Mouse (Mus musculus) limb, embryonic 12.5 days (tissue): ENCODE data around the gene Eps8. TPM values are rescaled to one million over a fixed set of nuclear protein-coding genes. Genes with fewer than 3 reads are reported as not detected.

Experiments
- ATAC-seq: fragments of 200-750 bp; cut with Nextera tagmentation; 2 replicates; pipeline ENCODE4 v1.8.0; 2017; ENCODE audit warnings: low read depth, moderate TSS enrichment; ENCODE audit not compliant: insufficient number of reproducible peaks, insufficient read depth, low FRiP score, low TSS enrichment
- H3K27ac ChIP-seq: fragments of 300-500 bp; sonication (generic); 2 replicates; pipeline ENCODE4 v1.5.1; 2016; ENCODE audit warnings: mild to moderate bottlenecking, moderate library complexity
- H3K27me3 ChIP-seq: fragments of 300-500 bp; sonication (generic); 2 replicates; pipeline ENCODE4 v1.6.1; 2016; ENCODE audit warnings: mild to moderate bottlenecking, moderate library complexity
- H3K36me3 ChIP-seq: fragments of 300-500 bp; sonication (generic); 2 replicates; pipeline ENCODE4 v1.6.1; 2016; ENCODE audit warnings: mild to moderate bottlenecking, moderate library complexity
- H3K4me1 ChIP-seq: fragments of 300-500 bp; sonication (generic); replicated peaks from 2 replicates; pipeline ENCODE4 v1.6.1; 2016
- H3K4me2 ChIP-seq: fragments of 300-500 bp; sonication (generic); 2 replicates; pipeline ENCODE4 v1.6.1; 2016; ENCODE audit warnings: mild to moderate bottlenecking, moderate library complexity
- H3K4me3 ChIP-seq: fragments of 300-500 bp; sonication (generic); replicated peaks from 2 replicates; pipeline ENCODE4 v1.5.1; 2016; ENCODE audit warnings: mild to moderate bottlenecking
- H3K9ac ChIP-seq: fragments of 300-500 bp; sonication (generic); replicated peaks from 2 replicates; pipeline ENCODE4 v1.6.1; 2016; ENCODE audit warnings: mild to moderate bottlenecking, moderate library complexity
- H3K9me3 ChIP-seq: fragments of 300-500 bp; sonication (generic); 2 replicates; pipeline ENCODE4 v1.6.1; 2016; ENCODE audit warnings: mild to moderate bottlenecking, moderate library complexity
- WGBS: fragments of 180-500 bp; shearing (Covaris S2); methylation state at CpG from one replicate; pipeline ENCODE4 v1.1.7; 2016; 5-methylcytosine and 5-hydroxymethylcytosine counted together
- polyA plus RNA-seq: library from polyadenylated mRNA; unstranded; fragments of >200 nt; fragmentation: Nextera tagmentation; extraction: Ambion mirVana; gene quantifications from 2 replicates; pipeline ENCODE4 v1.2.1, GENCODE M21; 2016

The Eps8 gene
- polyA plus RNA-seq, 1 experiment from 2014 or later = 11.1 TPM

- H3K27ac ChIP-seq = no peak overlapping the region
- no peak overlapping the region for H3K4me3 ChIP-seq
- H3K4me2 ChIP-seq = no peak overlapping the region
- WGBS = 88% methylated on average over 3 of the region's 3 CpGs
- H3K27me3 ChIP-seq = no peaks in the 10 kb centered on the region; the same call in 1 of the 2 replicates
- no peak for ATAC-seq
- H3K4me1 ChIP-seq = peaks cover 34% of the 10 kb centered on the region
- H3K9ac ChIP-seq = no peak overlapping the region
- H3K9me3 ChIP-seq = no peaks in the 10 kb centered on the region
- H3K36me3 ChIP-seq = no peaks in the 10 kb centered on the region
These were observed 109.3 kb downstream of the Eps8 start for GRCm38 (mm10) chr6:137545341-137545740.

GRCm38 (mm10) chr6:137542231-137543152, 112.2 kb downstream of the Eps8 start:
- H3K36me3 ChIP-seq = no peaks in the 10 kb centered on the region
- no peak for ATAC-seq
- no peaks in the 10 kb centered on the region for H3K9me3 ChIP-seq
- no peaks in the 10 kb centered on the region for H3K27me3 ChIP-seq
- peak overlapping the region; percentile 25; the same call in 1 of the 2 replicates for H3K4me2 ChIP-seq
- 15% methylated on average over 10 of the region's 10 CpGs for whole genome bisulfite sequencing
- peaks cover 33% of the 10 kb centered on the region for H3K4me1 ChIP-seq
- no peak overlapping the region for H3K27ac ChIP-seq
- H3K4me3 ChIP-seq = no peak overlapping the region
- no peak overlapping the region for H3K9ac ChIP-seq

- no peaks in the 10 kb centered on the region for H3K36me3 ChIP-seq
- no peak overlapping the region for H3K4me2 ChIP-seq
- H3K27me3 ChIP-seq = no peaks in the 10 kb centered on the region
These were observed 113.2 kb downstream of the Eps8 start for GRCm38 (mm10) chr6:137541216-137542176.

GRCm38 (mm10) chr6:137540800-137541199, 113.9 kb downstream of the Eps8 start:
- WGBS = 89% methylated on average over 5 of the region's 5 CpGs
- Histone ChIP-seq H3K9ac (no peak overlapping the region), H3K4me1 (peaks cover 33% of the 10 kb centered on the region), H3K36me3 (no peaks in the 10 kb centered on the region), H3K4me2 (no peak overlapping the region), H3K9me3 (0 out of 2 replicates have a peak, but pooled peaks cover 3% of the 10 kb centered on the region), H3K27me3 (no peaks in the 10 kb centered on the region), H3K4me3 (no peak overlapping the region), H3K27ac (no peak overlapping the region)
- no peak for ATAC-seq

More at GRCm38 (mm10) chr6:137541216-137542176, 113.2 kb downstream of the Eps8 start:
- Histone ChIP-seq H3K9me3 (no peaks in the 10 kb centered on the region), H3K9ac (no peak overlapping the region), H3K27ac (no peak overlapping the region), H3K4me3 (no peak overlapping the region), H3K4me1 (peaks cover 33% of the 10 kb centered on the region)
- ATAC-seq = no peak
- 52% methylated on average over 17 of the region's 17 CpGs for WGBS

- Histone ChIP-seq H3K9ac (no peak overlapping the region), H3K27ac (no peak overlapping the region), H3K9me3 (0 out of 2 replicates have a peak, but pooled peaks cover 5% of the 10 kb centered on the region), H3K36me3 (no peaks in the 10 kb centered on the region), H3K27me3 (no peaks in the 10 kb centered on the region), H3K4me1 (peaks cover 33% of the 10 kb centered on the region), H3K4me2 (no peak overlapping the region), H3K4me3 (no peak overlapping the region)
- WGBS = 84% methylated on average over 6 of the region's 6 CpGs
- ATAC-seq = no peak
These were observed 114.3 kb downstream of the Eps8 start for GRCm38 (mm10) chr6:137540346-137540745.

GRCm38 (mm10) chr6:137539219-137539618, 115.5 kb downstream of the Eps8 start:
- Histone ChIP-seq H3K4me2 (no peak overlapping the region), H3K9me3 (0 out of 2 replicates have a peak, but pooled peaks cover 5% of the 10 kb centered on the region), H3K4me3 (no peak overlapping the region), H3K36me3 (no peaks in the 10 kb centered on the region), H3K27me3 (no peaks in the 10 kb centered on the region), H3K4me1 (peaks cover 33% of the 10 kb centered on the region), H3K9ac (no peak overlapping the region), H3K27ac (no peak overlapping the region)
- no peak for ATAC-seq
- WGBS = 42% methylated on average over 7 of the region's 7 CpGs

GRCm38 (mm10) chr6:137532758-137533157, 121.9 kb downstream of the Eps8 start:
- no peaks in the 10 kb centered on the region for H3K4me1 ChIP-seq
- H3K36me3 ChIP-seq = no peaks in the 10 kb centered on the region
- no peak overlapping the region for H3K4me3 ChIP-seq
- H3K4me2 ChIP-seq = no peak overlapping the region
- H3K9ac ChIP-seq = no peak overlapping the region
- H3K27ac ChIP-seq = no peak overlapping the region
- H3K27me3 ChIP-seq = no peaks in the 10 kb centered on the region
- 0 out of 2 replicates have a peak, but pooled peaks cover 5% of the 10 kb centered on the region for H3K9me3 ChIP-seq
- WGBS = 92% methylated on average over 8 of the region's 8 CpGs
- ATAC-seq = no peak

- Histone ChIP-seq H3K27me3 (no peaks in the 10 kb centered on the region), H3K4me1 (no peaks in the 10 kb centered on the region), H3K9ac (no peak overlapping the region), H3K4me3 (no peak overlapping the region), H3K9me3 (no peaks in the 10 kb centered on the region), H3K4me2 (no peak overlapping the region), H3K36me3 (no peaks in the 10 kb centered on the region), H3K27ac (no peak overlapping the region)
- 30% methylated on average over 3 of the region's 3 CpGs for WGBS
- ATAC-seq = no peak
These were observed 128.9 kb downstream of the Eps8 start for GRCm38 (mm10) chr6:137525769-137526168.

GRCm38 (mm10) chr6:137520343-137520704, 134.4 kb downstream of the Eps8 start:
- Histone ChIP-seq H3K27me3 (no peaks in the 10 kb centered on the region), H3K9ac (no peak overlapping the region), H3K4me1 (no peaks in the 10 kb centered on the region), H3K9me3 (no peaks in the 10 kb centered on the region), H3K4me2 (no peak overlapping the region), H3K4me3 (no peak overlapping the region), H3K27ac (no peak overlapping the region), H3K36me3 (no peaks in the 10 kb centered on the region)
- 88% methylated on average over 8 of the region's 8 CpGs for WGBS
- no peak for ATAC-seq

GRCm38 (mm10) chr6:137519529-137520342, 134.9 kb downstream of the Eps8 start:
- no peak overlapping the region for H3K9ac ChIP-seq

More at GRCm38 (mm10) chr6:137519529-137520342, 134.9 kb downstream of the Eps8 start:
- Histone ChIP-seq H3K4me1 (no peaks in the 10 kb centered on the region), H3K4me3 (no peak overlapping the region), H3K27ac (no peak overlapping the region), H3K36me3 (no peaks in the 10 kb centered on the region), H3K27me3 (no peaks in the 10 kb centered on the region), H3K4me2 (no peak overlapping the region), H3K9me3 (no peaks in the 10 kb centered on the region)
- 76% methylated on average over 11 of the region's 11 CpGs for WGBS
- no peak for ATAC-seq
